Mouse (Mus musculus): Measurements from ENCODE around the gene Mettl4.

- TF ChIP-seq CTCF (IDR thresholded peaks at IDR 0.05; ENCODE audit: borderline replicate concordance, insufficient read depth, low read depth, low read length): no peak
- TF ChIP-seq POLR2A (IDR thresholded peaks at IDR 0.05; ENCODE audit: borderline replicate concordance, insufficient read depth, low read length): no peak
Measured at GRCm38 (mm10) chr17:94726750-94727149, 23.1 kb downstream of the Mettl4 start.

Measured in cerebellum, adult 2 months (tissue).